Mouse (Mus musculus): Measurements from ENCODE around the gene Vmn2r84. TPM values are rescaled to one million over a fixed set of nuclear protein-coding genes. Genes with fewer than 3 reads are reported as not detected.

Gene Vmn2r84
- total and polyA plus RNA-seq, 3 experiments: 0.01 TPM; not detected in 2

DNA sequence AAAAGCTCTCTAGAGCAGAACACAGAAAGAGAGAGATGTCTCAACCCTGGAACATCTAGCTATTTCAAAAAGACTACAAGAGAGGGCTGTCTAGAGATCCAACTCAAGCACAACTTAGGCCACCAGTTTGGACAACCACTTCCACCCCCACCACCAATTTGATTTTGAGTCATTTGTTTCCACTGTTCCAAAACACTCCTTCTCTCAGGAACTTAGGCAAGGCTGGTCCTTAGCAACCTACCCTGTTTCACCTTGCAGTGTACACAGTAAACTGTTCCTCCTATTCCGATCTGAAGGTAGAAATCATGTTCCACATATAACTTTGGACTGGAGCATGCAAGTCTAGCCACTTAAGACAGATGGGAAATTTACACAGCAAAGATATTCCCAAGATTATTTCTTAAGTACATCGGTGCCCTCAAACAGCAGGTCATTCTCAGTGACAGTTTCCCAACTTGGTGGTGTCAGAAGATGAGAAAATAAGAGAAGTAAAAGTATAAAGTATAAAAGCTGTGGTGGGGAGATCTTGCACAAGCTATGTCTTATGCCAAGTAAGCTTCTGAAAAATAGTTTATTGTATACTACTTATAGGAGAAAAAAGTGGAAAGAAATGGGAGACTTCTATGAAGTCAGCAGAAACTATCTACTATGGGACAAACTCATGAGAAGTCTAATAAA lies 24.0 kb downstream of the Vmn2r84 start:
- Histone ChIP-seq H3K9ac (ENCODE audit: control insufficient read depth, low read depth, low read length, poor library complexity, severe bottlenecking) (no peak overlapping the region), H3K4me1 (ENCODE audit: control insufficient read depth in 1 of 2, insufficient read depth in 2 of 2, low read length in 2 of 2) (peaks cover 5 to 7% of the 10 kb centered on the region in 2 experiments; a peak in 2 of 4 replicates), H3K79me2 (ENCODE audit: control insufficient read depth, insufficient read depth, low read length, poor library complexity) (no peaks in the 10 kb centered on the region), H3K4me3 (ENCODE audit: control insufficient read depth in 1 of 2, insufficient read depth in 1 of 2, low read depth in 2 of 2, low read length in 2 of 2) (no peak overlapping the region), H3K27ac (ENCODE audit: control insufficient read depth, low read depth, low read length) (no peak overlapping the region), H3K36me3 (ENCODE audit: control insufficient read depth in 1 of 2, insufficient read depth in 2 of 2, low read length in 2 of 2) (peaks cover 0 to 11% of the 10 kb centered on the region in 2 experiments; a peak in 2 of 4 replicates), H3K27me3 (ENCODE audit: control insufficient read depth in 1 of 2, insufficient read depth in 2 of 2, low read length in 2 of 2) (no peaks in the 10 kb centered on the region), H3K9me3 (replicated peaks; ENCODE audit: insufficient read depth, low read length) (no peaks in the 10 kb centered on the region)
- no peak for DNase-seq (ENCODE audit: low read depth, low spot score)
- no peak for TF ChIP-seq MYC (IDR thresholded peaks at IDR 0.05; ENCODE audit: low read depth, low read length)
- TF ChIP-seq TAL1 (IDR thresholded peaks at IDR 0.05; ENCODE audit: low read length): no peak
- no peak for TF ChIP-seq POLR2AphosphoS5 (IDR thresholded peaks at IDR 0.05; ENCODE audit: borderline replicate concordance, low read depth, low read length)
- TF ChIP-seq GATA1 (IDR thresholded peaks at IDR 0.05; ENCODE audit: low read depth, low read length): no peak
- no peak for TF ChIP-seq ELF1 (IDR thresholded peaks at IDR 0.05; ENCODE audit: low read depth, low read length)
- no peak for TF ChIP-seq BHLHE40 (IDR thresholded peaks at IDR 0.05; ENCODE audit: borderline replicate concordance, low read depth, low read length)
- no peak for TF ChIP-seq ETS1 (IDR thresholded peaks at IDR 0.05; ENCODE audit: low read depth, low read length)
- no peak for TF ChIP-seq NRF1 (IDR thresholded peaks at IDR 0.05; ENCODE audit: insufficient read depth, low read depth, low read length, poor library complexity, severe bottlenecking)
- no peak for TF ChIP-seq SMC3 (IDR thresholded peaks at IDR 0.05; ENCODE audit: low read depth, low read length)
- TF ChIP-seq HCFC1 (IDR thresholded peaks at IDR 0.05; ENCODE audit: low read depth, low read length): no peak
- TF ChIP-seq POLR2A (IDR thresholded peaks at IDR 0.05; ENCODE audit: control insufficient read depth in 1 of 2, insufficient read depth in 1 of 2, low read depth in 1 of 2, low read length in 2 of 2, poor library complexity in 1 of 2): no peak
- TF ChIP-seq MAX (IDR thresholded peaks at IDR 0.05; ENCODE audit: low read length): no peak
- TF ChIP-seq ZC3H11A (IDR thresholded peaks at IDR 0.05; ENCODE audit: low read depth, low read length): no peak
- no peak for TF ChIP-seq NELFE (IDR thresholded peaks at IDR 0.05; ENCODE audit: low read depth, low read length)
- TF ChIP-seq MXI1 (IDR thresholded peaks at IDR 0.05; ENCODE audit: low read depth, low read length): no peak
- no peak for TF ChIP-seq CHD1 (IDR thresholded peaks at IDR 0.05; ENCODE audit: low read depth, low read length)
- TF ChIP-seq KAT2A (conservative IDR thresholded peaks at IDR 0.05; ENCODE audit: low read depth, low read length): no peak
- no peak for TF ChIP-seq E2F4 (IDR thresholded peaks at IDR 0.05; ENCODE audit: borderline replicate concordance, low read depth, low read length)

GRCm38 (mm10) chr10:130368384-130368783 lies 25.7 kb downstream of the Vmn2r84 start:
- Histone ChIP-seq H3K9me3 (replicated peaks; ENCODE audit: insufficient read depth, low read length) (no peaks in the 10 kb centered on the region), H3K36me3 (ENCODE audit: control insufficient read depth in 1 of 2, insufficient read depth in 2 of 2, low read length in 2 of 2) (peaks cover 0 to 17% of the 10 kb centered on the region in 2 experiments; a peak in 2 of 4 replicates), H3K9ac (ENCODE audit: control insufficient read depth, low read depth, low read length, poor library complexity, severe bottlenecking) (no peak overlapping the region), H3K27ac (ENCODE audit: control insufficient read depth, low read depth, low read length) (no peak overlapping the region), H3K27me3 (ENCODE audit: control insufficient read depth in 1 of 2, insufficient read depth in 2 of 2, low read length in 2 of 2) (no peaks in the 10 kb centered on the region), H3K4me3 (ENCODE audit: control insufficient read depth in 1 of 2, insufficient read depth in 1 of 2, low read depth in 2 of 2, low read length in 2 of 2) (no peak overlapping the region), H3K4me1 (ENCODE audit: control insufficient read depth in 1 of 2, insufficient read depth in 2 of 2, low read length in 2 of 2) (peaks cover 9 to 14% of the 10 kb centered on the region in 2 experiments; a peak in 2 of 4 replicates), H3K79me2 (ENCODE audit: control insufficient read depth, insufficient read depth, low read length, poor library complexity) (no peaks in the 10 kb centered on the region)
- TF ChIP-seq KAT2A (conservative IDR thresholded peaks at IDR 0.05; ENCODE audit: low read depth, low read length) (no peak), MAX (IDR thresholded peaks at IDR 0.05; ENCODE audit: low read length) (no peak), POLR2AphosphoS5 (IDR thresholded peaks at IDR 0.05; ENCODE audit: borderline replicate concordance, low read depth, low read length) (no peak), ETS1 (IDR thresholded peaks at IDR 0.05; ENCODE audit: low read depth, low read length) (no peak), MYB (IDR thresholded peaks at IDR 0.05; ENCODE audit: low read depth, low read length) (no peak), RCOR1 (IDR thresholded peaks at IDR 0.05; ENCODE audit: low read depth, low read length) (no peak), GABPA (IDR thresholded peaks at IDR 0.05; ENCODE audit: low read depth, low read length) (no peak), E2F4 (IDR thresholded peaks at IDR 0.05; ENCODE audit: borderline replicate concordance, low read depth, low read length) (no peak), SIN3A (IDR thresholded peaks at IDR 0.05; ENCODE audit: low read length) (no peak), ELF1 (IDR thresholded peaks at IDR 0.05; ENCODE audit: low read depth, low read length) (no peak), TAL1 (IDR thresholded peaks at IDR 0.05; ENCODE audit: low read length) (no peak), NRF1 (IDR thresholded peaks at IDR 0.05; ENCODE audit: insufficient read depth, low read depth, low read length, poor library complexity, severe bottlenecking) (no peak), HCFC1 (IDR thresholded peaks at IDR 0.05; ENCODE audit: low read depth, low read length) (no peak), TCF12 (IDR thresholded peaks at IDR 0.05; ENCODE audit: low read depth, low read length) (no peak), MAFK (IDR thresholded peaks at IDR 0.05; ENCODE audit: borderline replicate concordance, low read depth, low read length) (no peak), MYC (IDR thresholded peaks at IDR 0.05; ENCODE audit: low read depth, low read length) (no peak), CHD2 (IDR thresholded peaks at IDR 0.05; ENCODE audit: low read length) (no peak)
- no peak for DNase-seq (ENCODE audit: low read depth, low spot score)
